Mouse (Mus musculus): ENCODE measurements around the gene Pdx1. TPM values are rescaled to one million over a fixed set of nuclear protein-coding genes. Genes with fewer than 3 reads are reported as not detected.

Gene Pdx1
- polyA plus RNA-seq, 1 experiment from 2014 or later = 6.4 TPM

DNA sequence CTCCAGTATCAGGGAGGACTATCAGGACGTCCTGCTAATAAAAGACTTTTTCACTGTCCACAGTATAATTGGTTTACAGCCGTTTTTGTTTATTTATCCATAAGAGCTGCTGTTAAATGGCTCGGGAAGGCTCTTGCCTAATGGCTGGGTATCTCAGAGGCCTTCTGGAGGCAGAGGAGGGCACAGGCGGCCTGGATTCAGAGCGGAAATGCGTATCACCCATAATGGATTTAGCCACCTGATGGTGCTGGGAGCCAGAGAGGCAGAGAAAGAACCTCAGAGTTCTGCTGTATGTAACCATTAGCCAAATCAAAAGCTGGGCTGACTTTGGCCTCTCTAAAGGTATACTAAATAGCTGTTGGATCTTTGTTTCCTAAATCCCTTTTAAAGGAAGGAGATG is 2.3 kb upstream of the Pdx1 start:
- H3K9ac ChIP-seq (ENCODE audit: low read length) = no peak overlapping the region
- no peak overlapping the region for H3K4me3 ChIP-seq (ENCODE audit: low read depth, low read length)
- no peak overlapping the region for H3K27ac ChIP-seq (ENCODE audit: low read depth)
- H3K4me1 ChIP-seq (replicated peaks; ENCODE audit: control insufficient read depth, insufficient read depth, low read length) = no peaks in the 10 kb centered on the region
- no peak for DNase-seq (ENCODE audit: low spot score)
- no peak overlapping the region for H3K4me2 ChIP-seq (ENCODE audit: low read length)
- WGBS = 8% methylated on average over 6 of the region's 6 CpGs
- ATAC-seq (replicated peaks; ENCODE audit: low FRiP score, low TSS enrichment, low read depth) = no peak
- H3K9me3 ChIP-seq (ENCODE audit: control insufficient read depth, low read length) = no peaks in the 10 kb centered on the region
- peaks cover 72% of the 10 kb centered on the region for H3K27me3 ChIP-seq (replicated peaks; ENCODE audit: control insufficient read depth, insufficient read depth, low read length)
- no peaks in the 10 kb centered on the region for H3K36me3 ChIP-seq (ENCODE audit: control insufficient read depth, insufficient read depth, low read length)

DNA sequence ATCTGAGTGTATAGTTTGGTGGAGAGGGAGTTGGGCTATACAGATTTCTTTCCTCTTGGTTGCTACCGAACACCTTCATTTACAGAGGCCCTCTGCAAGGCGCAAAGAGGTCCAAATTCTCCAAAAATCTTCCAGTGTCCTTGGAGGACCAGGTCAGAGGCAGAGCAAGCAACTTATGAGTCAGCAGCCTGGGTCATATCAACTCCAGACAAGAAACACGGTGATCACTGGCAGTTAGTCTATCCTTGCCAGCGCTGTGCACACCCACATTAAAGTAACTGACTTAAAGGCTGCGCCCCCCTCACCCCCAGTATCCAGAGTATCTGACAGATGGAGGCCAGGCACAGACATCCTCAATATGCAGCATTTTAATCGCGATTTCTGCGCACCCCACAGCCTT is 1.0 kb upstream of the Pdx1 start:
- Histone ChIP-seq H3K9ac (ENCODE audit: low read length) (no peak overlapping the region), H3K4me1 (replicated peaks; ENCODE audit: control insufficient read depth, insufficient read depth, low read length) (no peaks in the 10 kb centered on the region), H3K27me3 (replicated peaks; ENCODE audit: control insufficient read depth, insufficient read depth, low read length) (peaks cover 85% of the 10 kb centered on the region), H3K4me2 (ENCODE audit: low read length) (no peak overlapping the region), H3K4me3 (ENCODE audit: low read depth, low read length) (no peak overlapping the region), H3K9me3 (ENCODE audit: control insufficient read depth, low read length) (no peaks in the 10 kb centered on the region), H3K36me3 (ENCODE audit: control insufficient read depth, insufficient read depth, low read length) (no peaks in the 10 kb centered on the region), H3K27ac (ENCODE audit: low read depth) (no peak overlapping the region)
- ATAC-seq (replicated peaks; ENCODE audit: low FRiP score, low TSS enrichment, low read depth) (no peak), DNase-seq (ENCODE audit: low spot score) (no peak)
- WGBS = 5% methylated on average over 8 of the region's 8 CpGs

DNA sequence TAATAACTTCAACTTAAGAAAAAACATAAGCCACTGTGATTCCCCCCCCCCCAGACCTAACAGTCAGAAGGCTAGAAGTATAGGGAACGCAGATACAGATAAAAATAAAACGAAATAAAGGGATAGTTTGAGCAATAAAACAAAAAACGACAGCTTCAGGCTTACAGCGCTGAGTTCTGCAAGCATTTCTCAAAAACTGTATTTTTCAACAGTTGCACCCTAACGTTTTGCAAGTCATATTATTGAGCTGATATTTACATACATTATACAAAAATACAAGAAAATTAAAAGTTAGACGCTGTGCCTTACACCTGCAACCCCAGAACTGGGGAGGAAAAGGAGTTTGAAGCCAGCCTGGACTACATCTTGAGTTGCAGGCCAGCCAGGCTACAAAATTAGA is 388 bp upstream of the Pdx1 start:
- ATAC-seq (replicated peaks; ENCODE audit: low FRiP score, low TSS enrichment, low read depth) (no peak), DNase-seq (ENCODE audit: low spot score) (no peak)
- 12% methylated on average over 6 of the region's 6 CpGs for WGBS
- H3K4me3 ChIP-seq (ENCODE audit: low read depth, low read length) = no peak overlapping the region
- H3K27me3 ChIP-seq (replicated peaks; ENCODE audit: control insufficient read depth, insufficient read depth, low read length) = peaks cover 91% of the 10 kb centered on the region
- H3K36me3 ChIP-seq (ENCODE audit: control insufficient read depth, insufficient read depth, low read length) = no peaks in the 10 kb centered on the region
- peak overlapping the region; percentile 29; the same call in 1 of the 2 replicates for H3K4me2 ChIP-seq (ENCODE audit: low read length)
- H3K27ac ChIP-seq (ENCODE audit: low read depth) = no peak overlapping the region
- H3K9ac ChIP-seq (ENCODE audit: low read length) = no peak overlapping the region
- H3K4me1 ChIP-seq (replicated peaks; ENCODE audit: control insufficient read depth, insufficient read depth, low read length) = no peaks in the 10 kb centered on the region
- no peaks in the 10 kb centered on the region for H3K9me3 ChIP-seq (ENCODE audit: control insufficient read depth, low read length)

DNA sequence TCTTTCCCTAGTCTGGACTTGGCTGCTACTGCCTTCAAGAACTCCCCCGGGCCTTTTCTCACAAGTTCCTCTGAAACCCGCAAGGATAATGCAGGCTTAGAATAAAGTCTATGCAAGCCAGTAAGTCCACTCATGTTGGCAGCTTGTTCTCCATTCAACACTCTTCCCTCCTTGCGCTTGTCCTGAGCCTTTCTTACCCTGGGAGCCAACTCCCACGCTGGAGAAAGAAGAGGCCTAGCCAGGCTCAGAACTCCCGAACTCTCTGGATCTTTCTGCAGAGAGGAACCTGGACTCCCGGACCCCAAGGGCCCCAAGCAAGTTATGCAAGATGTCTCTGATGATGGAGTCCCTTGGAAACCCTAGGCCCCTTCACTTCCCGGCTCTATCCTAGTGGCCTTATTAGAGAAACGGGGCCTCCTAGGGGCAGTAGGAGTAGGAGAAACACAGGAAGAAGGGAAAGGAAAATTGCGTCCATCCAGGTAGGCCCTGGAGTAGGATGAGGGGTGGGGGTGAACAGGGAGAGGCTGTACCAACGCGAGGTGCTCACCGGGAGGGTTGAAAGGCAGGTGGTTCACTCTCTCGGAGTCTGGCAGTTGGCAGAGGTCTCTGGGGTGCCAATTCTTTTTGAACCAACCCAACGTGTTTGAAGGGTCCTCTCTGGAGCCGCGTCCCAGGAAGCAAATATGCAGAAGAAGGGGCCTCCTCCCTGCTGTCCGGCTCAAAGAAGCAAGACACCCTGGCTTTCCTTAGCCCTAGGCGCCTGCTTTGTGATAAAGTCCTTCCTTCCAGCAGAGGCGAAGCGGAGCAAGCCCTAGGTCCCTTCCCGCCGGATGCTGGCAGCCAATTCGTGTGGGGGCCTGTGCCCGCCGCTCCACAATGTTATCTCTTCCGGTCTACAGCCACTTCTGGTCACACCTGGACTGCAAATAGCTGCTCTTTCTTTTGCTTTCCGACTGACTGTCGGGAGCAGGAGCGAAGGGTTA is 1.2 kb downstream of the Pdx1 start:
- no peak overlapping the region for H3K4me2 ChIP-seq (ENCODE audit: low read length)
- peak overlapping the region; percentile 6 for H3K4me3 ChIP-seq (ENCODE audit: low read depth, low read length)
- 0 out of 2 replicates have a peak overlapping the region, but pooled peaks have one; percentile 1 for H3K9ac ChIP-seq (ENCODE audit: low read length)

DNA sequence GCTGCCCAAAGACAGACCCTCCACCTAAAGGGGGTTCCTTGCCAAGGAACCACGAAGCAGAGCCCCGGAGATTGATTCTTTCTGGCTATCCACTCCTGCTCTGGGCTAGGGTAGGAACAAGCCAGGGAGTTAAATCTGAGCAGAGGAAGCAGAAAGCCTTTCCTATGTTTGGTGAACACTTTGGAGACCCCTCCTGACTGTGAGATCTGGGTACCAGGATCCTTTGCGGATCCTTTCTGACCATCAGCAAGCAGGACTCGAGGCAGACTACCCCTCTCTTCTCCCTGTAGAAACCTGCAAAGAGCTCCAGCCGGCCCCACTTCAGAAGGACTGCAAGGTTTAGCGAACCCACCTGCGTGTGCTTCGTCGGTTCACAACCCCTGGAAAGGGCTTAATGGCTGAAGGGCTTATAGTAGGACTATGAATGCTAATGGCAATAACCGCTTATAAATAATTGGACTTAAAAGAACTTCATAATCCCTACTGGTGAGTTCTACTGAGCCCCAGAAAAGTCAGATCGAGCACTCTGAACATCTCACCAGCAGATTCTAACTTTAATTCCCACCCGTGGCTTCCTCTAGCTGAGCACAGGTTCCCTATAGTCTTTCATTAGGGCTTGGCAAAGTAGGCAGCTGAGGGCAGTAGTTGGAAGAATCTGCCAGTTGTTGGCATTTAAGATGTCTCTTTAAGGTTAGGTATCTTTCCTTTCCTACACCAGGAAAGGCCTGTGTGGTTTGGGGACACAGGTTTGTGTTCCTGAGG is 2.5 kb downstream of the Pdx1 start:
- 0 out of 2 replicates have a peak overlapping the region, but pooled peaks have one; percentile 8 for H3K4me2 ChIP-seq (ENCODE audit: low read length)
- no peak overlapping the region for H3K9ac ChIP-seq (ENCODE audit: low read length)
- 14% methylated on average over 12 of the region's 12 CpGs for WGBS
- no peaks in the 10 kb centered on the region for H3K4me1 ChIP-seq (replicated peaks; ENCODE audit: control insufficient read depth, insufficient read depth, low read length)
- no peak overlapping the region for H3K27ac ChIP-seq (ENCODE audit: low read depth)
- DNase-seq (ENCODE audit: low spot score) (no peak), ATAC-seq (replicated peaks; ENCODE audit: low FRiP score, low TSS enrichment, low read depth) (no peak)
- no peaks in the 10 kb centered on the region for H3K36me3 ChIP-seq (ENCODE audit: control insufficient read depth, insufficient read depth, low read length)
- peaks cover 100% of the 10 kb centered on the region for H3K27me3 ChIP-seq (replicated peaks; ENCODE audit: control insufficient read depth, insufficient read depth, low read length)
- H3K4me3 ChIP-seq (ENCODE audit: low read depth, low read length) = peak overlapping the region; percentile 9; the same call in 1 of the 2 replicates
- no peaks in the 10 kb centered on the region; the same call in 1 of the 2 replicates for H3K9me3 ChIP-seq (ENCODE audit: control insufficient read depth, low read length)

More for the DNA sequence above, 1.2 kb downstream of the Pdx1 start:
- WGBS = 6% methylated on average over 29 of the region's 29 CpGs
- H3K4me1 ChIP-seq (replicated peaks; ENCODE audit: control insufficient read depth, insufficient read depth, low read length) = no peaks in the 10 kb centered on the region
- no peak for ATAC-seq (replicated peaks; ENCODE audit: low FRiP score, low TSS enrichment, low read depth)
- H3K27ac ChIP-seq (ENCODE audit: low read depth) = no peak overlapping the region
- H3K36me3 ChIP-seq (ENCODE audit: control insufficient read depth, insufficient read depth, low read length) = no peaks in the 10 kb centered on the region
- H3K27me3 ChIP-seq (replicated peaks; ENCODE audit: control insufficient read depth, insufficient read depth, low read length) = peaks cover 99% of the 10 kb centered on the region
- H3K9me3 ChIP-seq (ENCODE audit: control insufficient read depth, low read length) = no peaks in the 10 kb centered on the region; the same call in 1 of the 2 replicates
- no peak for DNase-seq (ENCODE audit: low spot score)

DNA sequence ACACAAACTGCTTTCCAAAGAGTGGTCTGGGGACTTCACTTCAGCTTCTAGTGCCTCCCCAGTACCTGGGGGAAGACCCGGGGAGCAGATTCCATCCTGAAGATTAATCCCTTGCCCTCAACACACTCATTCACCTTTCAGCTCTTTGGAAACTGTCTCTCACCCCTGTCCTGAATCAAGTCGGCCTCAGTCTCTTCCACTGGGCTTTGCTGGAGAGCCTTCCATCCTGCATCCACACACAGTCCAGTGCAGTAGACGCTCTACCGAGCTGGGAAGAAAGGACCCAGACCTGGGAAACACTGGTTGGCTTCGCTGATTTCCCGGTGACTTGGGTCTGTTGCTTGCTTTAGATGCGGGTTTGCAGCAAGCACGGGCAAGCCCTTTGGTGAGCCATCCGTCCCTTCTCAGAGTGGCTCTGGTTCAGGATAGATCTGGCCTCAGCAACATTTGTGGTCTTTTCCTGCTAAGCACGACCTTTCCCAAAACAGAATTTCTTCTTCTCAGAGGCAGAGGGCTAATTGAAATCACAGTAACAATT is 3.1 kb downstream of the Pdx1 start:
- no peak for DNase-seq (ENCODE audit: low spot score)
- H3K4me1 ChIP-seq (replicated peaks; ENCODE audit: control insufficient read depth, insufficient read depth, low read length) = no peaks in the 10 kb centered on the region
- H3K9ac ChIP-seq (ENCODE audit: low read length) = no peak overlapping the region
- H3K27me3 ChIP-seq (replicated peaks; ENCODE audit: control insufficient read depth, insufficient read depth, low read length) = peaks cover 100% of the 10 kb centered on the region
- 4% methylated on average over 10 of the region's 10 CpGs for WGBS
- H3K4me2 ChIP-seq (ENCODE audit: low read length) = no peak overlapping the region
- H3K4me3 ChIP-seq (ENCODE audit: low read depth, low read length) = no peak overlapping the region
- no peak for ATAC-seq (replicated peaks; ENCODE audit: low FRiP score, low TSS enrichment, low read depth)
- H3K27ac ChIP-seq (ENCODE audit: low read depth) = no peak overlapping the region
- H3K9me3 ChIP-seq (ENCODE audit: control insufficient read depth, low read length) = no peaks in the 10 kb centered on the region; the same call in 1 of the 2 replicates
- no peaks in the 10 kb centered on the region for H3K36me3 ChIP-seq (ENCODE audit: control insufficient read depth, insufficient read depth, low read length)

DNA sequence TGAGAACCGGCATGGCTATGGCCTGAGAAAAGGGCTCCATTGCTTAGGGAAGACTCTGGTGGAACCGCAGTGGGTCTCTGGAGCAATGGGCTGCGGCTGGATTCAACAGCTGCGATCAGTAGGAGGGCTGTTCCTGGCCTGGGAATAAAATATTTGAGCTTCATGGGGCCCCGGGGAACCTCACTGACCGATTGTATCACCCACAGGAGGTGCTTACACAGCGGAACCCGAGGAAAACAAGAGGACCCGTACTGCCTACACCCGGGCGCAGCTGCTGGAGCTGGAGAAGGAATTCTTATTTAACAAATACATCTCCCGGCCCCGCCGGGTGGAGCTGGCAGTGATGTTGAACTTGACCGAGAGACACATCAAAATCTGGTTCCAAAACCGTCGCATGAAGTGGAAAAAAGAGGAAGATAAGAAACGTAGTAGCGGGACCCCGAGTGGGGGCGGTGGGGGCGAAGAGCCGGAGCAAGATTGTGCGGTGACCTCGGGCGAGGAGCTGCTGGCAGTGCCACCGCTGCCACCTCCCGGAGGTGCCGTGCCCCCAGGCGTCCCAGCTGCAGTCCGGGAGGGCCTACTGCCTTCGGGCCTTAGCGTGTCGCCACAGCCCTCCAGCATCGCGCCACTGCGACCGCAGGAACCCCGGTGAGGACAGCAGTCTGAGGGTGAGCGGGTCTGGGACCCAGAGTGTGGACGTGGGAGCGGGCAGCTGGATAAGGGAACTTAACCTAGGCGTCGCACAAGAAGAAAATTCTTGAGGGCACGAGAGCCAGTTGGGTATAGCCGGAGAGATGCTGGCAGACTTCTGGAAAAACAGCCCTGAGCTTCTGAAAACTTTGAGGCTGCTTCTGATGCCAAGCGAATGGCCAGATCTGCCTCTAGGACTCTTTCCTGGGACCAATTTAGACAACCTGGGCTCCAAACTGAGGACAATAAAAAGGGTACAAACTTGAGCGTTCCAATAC is 4.7 kb downstream of the Pdx1 start:
- H3K27ac ChIP-seq (ENCODE audit: low read depth) = no peak overlapping the region
- H3K4me3 ChIP-seq (ENCODE audit: low read depth, low read length) = no peak overlapping the region
- no peaks in the 10 kb centered on the region; the same call in 1 of the 2 replicates for H3K9me3 ChIP-seq (ENCODE audit: control insufficient read depth, low read length)
- H3K4me2 ChIP-seq (ENCODE audit: low read length) = no peak overlapping the region
- 4% methylated on average over 48 of the region's 48 CpGs for WGBS
- no peak for DNase-seq (ENCODE audit: low spot score)
- H3K4me1 ChIP-seq (replicated peaks; ENCODE audit: control insufficient read depth, insufficient read depth, low read length) = no peaks in the 10 kb centered on the region
- no peak for ATAC-seq (replicated peaks; ENCODE audit: low FRiP score, low TSS enrichment, low read depth)
- peaks cover 100% of the 10 kb centered on the region for H3K27me3 ChIP-seq (replicated peaks; ENCODE audit: control insufficient read depth, insufficient read depth, low read length)
- no peaks in the 10 kb centered on the region for H3K36me3 ChIP-seq (ENCODE audit: control insufficient read depth, insufficient read depth, low read length)
- no peak overlapping the region for H3K9ac ChIP-seq (ENCODE audit: low read length)

Measured in intestine, embryonic 14.5 days (tissue).